Mouse (Mus musculus) cerebellum, postnatal 36 days (tissue): ENCODE measurements around the gene Pnck.
A peak's percentile ranks its signal among the peaks of the same experiment; 100 is the strongest.

ENCODE experiments used
- DNase-seq, 2 experiments: peaks; one replicate each; pipeline ENCODE4 v3.0.0; 2021 to 2022; ENCODE audit warnings: mixed read lengths in 2 of 2

The Pnck gene

GRCm38 (mm10) chrX:73639255-73639675, 20.7 kb downstream of the Pnck start, which contains the start of gene Dusp9:
Dusp9 (plus strand) TSS chrX:73639419.
- no peak for DNase-seq

GRCm38 (mm10) chrX:73637415-73637814, 22.5 kb downstream of the Pnck start:
- DNase-seq: no peak

- DNase-seq: no peak
These were observed 24.5 kb downstream of the Pnck start for GRCm38 (mm10) chrX:73635425-73635824.

GRCm38 (mm10) chrX:73626981-73627380, 32.9 kb downstream of the Pnck start:
- DNase-seq: peak; percentile 21 to 28

GRCm38 (mm10) chrX:73619890-73620289, 40.0 kb downstream of the Pnck start:
- no peak for DNase-seq

- DNase-seq: no peak
These were observed 40.5 kb downstream of the Pnck start for GRCm38 (mm10) chrX:73619401-73619800.

GRCm38 (mm10) chrX:73615876-73616275, 44.0 kb downstream of the Pnck start:
- DNase-seq: no peak

- DNase-seq: no peak
These were observed 46.3 kb downstream of the Pnck start for GRCm38 (mm10) chrX:73613665-73614064.
